Mouse (Mus musculus): ENCODE data around the gene Gm11492.
A peak's percentile ranks its signal among the peaks of the same experiment; 100 is the strongest.

Gm11492 gene

GRCm38 (mm10) chr11:87566501-87566900 lies at the start of gene Gm11492:
Gene Gm11492 (plus strand): TSS chr11:87566653.
- DNase-seq (ENCODE audit: low spot score) = no peak

- DNase-seq (ENCODE audit: low spot score) = no peak
These were observed 47.2 kb upstream of the Gm11492 start for GRCm38 (mm10) chr11:87519260-87519659.

GRCm38 (mm10) chr11:87523466-87523865 lies 43.0 kb upstream of the Gm11492 start:
- no peak for DNase-seq (ENCODE audit: low spot score)

- no peak for DNase-seq (ENCODE audit: low spot score)
These were observed 42.5 kb upstream of the Gm11492 start for GRCm38 (mm10) chr11:87523967-87524366.

GRCm38 (mm10) chr11:87524780-87525179 lies 41.7 kb upstream of the Gm11492 start:
- DNase-seq (ENCODE audit: low spot score) = no peak

GRCm38 (mm10) chr11:87527364-87527763 lies 39.1 kb upstream of the Gm11492 start:
- no peak for DNase-seq (ENCODE audit: low spot score)

- no peak for DNase-seq (ENCODE audit: low spot score)
These were observed 38.5 kb upstream of the Gm11492 start for GRCm38 (mm10) chr11:87527990-87528389.

- DNase-seq (ENCODE audit: low spot score) = no peak
These were observed 34.8 kb upstream of the Gm11492 start for GRCm38 (mm10) chr11:87531695-87532094.

GRCm38 (mm10) chr11:87542285-87542684 lies 24.2 kb upstream of the Gm11492 start:
- no peak for DNase-seq (ENCODE audit: low spot score)

- DNase-seq (ENCODE audit: low spot score) = peak; percentile 15
These were observed 23.5 kb upstream of the Gm11492 start for GRCm38 (mm10) chr11:87542906-87543305.

- DNase-seq (ENCODE audit: low spot score) = no peak
These were observed 13.1 kb upstream of the Gm11492 start for GRCm38 (mm10) chr11:87553342-87553741.

GRCm38 (mm10) chr11:87554386-87554785 lies 12.1 kb upstream of the Gm11492 start:
- no peak for DNase-seq (ENCODE audit: low spot score)

- DNase-seq (ENCODE audit: low spot score) = no peak
These were observed 11.2 kb upstream of the Gm11492 start for GRCm38 (mm10) chr11:87555106-87555703.

GRCm38 (mm10) chr11:87561208-87561607 lies 5.2 kb upstream of the Gm11492 start:
- no peak for DNase-seq (ENCODE audit: low spot score)

GRCm38 (mm10) chr11:87568255-87568953 lies 2.0 kb downstream of the Gm11492 start, which contains the start of gene Sept4:
Gene Sept4 (plus strand): TSS chr11:87568903.
- DNase-seq (ENCODE audit: low spot score) = no peak

- DNase-seq (ENCODE audit: low spot score) = no peak
These were observed 4.3 kb downstream of the Gm11492 start for GRCm38 (mm10) chr11:87570743-87571142.

GRCm38 (mm10) chr11:87571361-87571950 lies 5.0 kb downstream of the Gm11492 start:
- DNase-seq (ENCODE audit: low spot score) = no peak

- no peak for DNase-seq (ENCODE audit: low spot score)
These were observed 7.3 kb downstream of the Gm11492 start for GRCm38 (mm10) chr11:87573751-87574150.

GRCm38 (mm10) chr11:87574520-87575180 lies 8.2 kb downstream of the Gm11492 start:
- DNase-seq (ENCODE audit: low spot score) = no peak

- no peak for DNase-seq (ENCODE audit: low spot score)
These were observed 11.3 kb downstream of the Gm11492 start for GRCm38 (mm10) chr11:87577601-87578248.

- peak; percentile 68 for DNase-seq (ENCODE audit: low spot score)
These were observed 12.0 kb downstream of the Gm11492 start for GRCm38 (mm10) chr11:87578249-87578962.

Measured in ovary, postnatal 36 days (tissue).